Comparison of ENCODE assay signal across 8 mouse cellular contexts in genomic region chr2:72674229-72674628, GRCm38 (mm10).
DNase-seq lines count a peak whose midpoint lies in the region; ATAC-seq lines count a peak whose summit lies in the region.

No protein-coding gene starts in this region.

- H3K4me2 ChIP-seq in hindbrain, embryonic 11.5 days (replicated peaks; ENCODE audit: low read depth, low read length): no peak overlapping the region
- no peak overlapping the region for H3K4me2 ChIP-seq in hindbrain, embryonic 12.5 days (replicated peaks)
- no peak overlapping the region for H3K4me2 ChIP-seq in lung, embryonic 16.5 days (ENCODE audit: low read depth, low read length)

- no peaks in the 10 kb centered on the region for H3K4me1 ChIP-seq in hindbrain, embryonic 11.5 days (replicated peaks; ENCODE audit: control insufficient read depth, insufficient read depth, low read length)
- H3K4me1 ChIP-seq in hindbrain, embryonic 12.5 days: peaks cover 14% of the 10 kb centered on the region
- peaks cover 4% of the 10 kb centered on the region; the same call in 1 of the 2 replicates for H3K4me1 ChIP-seq in lung, embryonic 16.5 days (replicated peaks; ENCODE audit: control insufficient read depth, insufficient read depth, low read length)

- no peaks in the 10 kb centered on the region for H3K9me3 ChIP-seq in hindbrain, embryonic 11.5 days (ENCODE audit: control insufficient read depth, low read length)
- H3K9me3 ChIP-seq in hindbrain, embryonic 12.5 days (replicated peaks): no peaks in the 10 kb centered on the region
- no peaks in the 10 kb centered on the region for H3K9me3 ChIP-seq in lung, embryonic 16.5 days (ENCODE audit: control insufficient read depth, low read length)

- H3K4me3 ChIP-seq in hindbrain, embryonic 11.5 days (ENCODE audit: low read depth, low read length): no peak overlapping the region
- H3K4me3 ChIP-seq in hindbrain, embryonic 12.5 days: no peak overlapping the region
- H3K4me3 ChIP-seq in lung, embryonic 16.5 days (ENCODE audit: low read length): no peak overlapping the region

- DNase-seq in hindbrain, embryonic 11.5 days (ENCODE audit: low spot score): peak; percentile 25
- peak; percentile 40 for DNase-seq in brain, embryonic 18.5 days (ENCODE audit: low read depth, low spot score)
- peak; percentile 28 for DNase-seq in heart, adult 8-10 months (ENCODE audit: low spot score)
- DNase-seq in skeletal muscle tissue, adult 2 months (ENCODE audit: low read depth, low spot score): peak; percentile 59
- DNase-seq in cerebellum, adult 11-12 months: no peak
- DNase-seq in cerebellum, postnatal 4 days (ENCODE audit: low spot score in 2 of 2): no peak

- peaks cover 4% of the 10 kb centered on the region; the same call in 1 of the 2 replicates for H3K27me3 ChIP-seq in hindbrain, embryonic 11.5 days (ENCODE audit: control insufficient read depth, insufficient read depth, low read length)
- peaks cover 43% of the 10 kb centered on the region for H3K27me3 ChIP-seq in hindbrain, embryonic 12.5 days
- H3K27me3 ChIP-seq in lung, embryonic 16.5 days (ENCODE audit: control insufficient read depth, insufficient read depth, low read depth, low read length): no peaks in the 10 kb centered on the region; the same call in 1 of the 2 replicates

- no peaks in the 10 kb centered on the region for H3K36me3 ChIP-seq in hindbrain, embryonic 11.5 days (ENCODE audit: control insufficient read depth, insufficient read depth, low read length)
- no peaks in the 10 kb centered on the region for H3K36me3 ChIP-seq in hindbrain, embryonic 12.5 days
- H3K36me3 ChIP-seq in lung, embryonic 16.5 days (ENCODE audit: control insufficient read depth, insufficient read depth, low read length): no peaks in the 10 kb centered on the region

- H3K9ac ChIP-seq in hindbrain, embryonic 11.5 days (ENCODE audit: low read depth, low read length): no peak overlapping the region
- no peak overlapping the region for H3K9ac ChIP-seq in hindbrain, embryonic 12.5 days
- no peak overlapping the region for H3K9ac ChIP-seq in lung, embryonic 16.5 days (ENCODE audit: low read length)

- ATAC-seq in hindbrain, embryonic 11.5 days (ENCODE audit: low FRiP score): no peak
- ATAC-seq in hindbrain, embryonic 12.5 days (ENCODE audit: low FRiP score): no peak
- peak; percentile 96 for ATAC-seq in lung, embryonic 16.5 days (ENCODE audit: low read depth)

- 3% methylated on average over 4 of the region's 4 CpGs for WGBS in hindbrain, embryonic 11.5 days
- 8% methylated on average over 4 of the region's 4 CpGs for WGBS in hindbrain, embryonic 12.5 days
- WGBS in lung, embryonic 16.5 days: 19% methylated on average over 4 of the region's 4 CpGs

- no peak overlapping the region for H3K27ac ChIP-seq in hindbrain, embryonic 11.5 days (ENCODE audit: low read depth, low read length)
- H3K27ac ChIP-seq in hindbrain, embryonic 12.5 days: no peak overlapping the region
- 0 out of 2 replicates have a peak overlapping the region, but pooled peaks have one; percentile 21 for H3K27ac ChIP-seq in lung, embryonic 16.5 days (ENCODE audit: low read length)

Comparison
In these comparisons a context has a peak if more than half of its experiments do, and no peak if none do; other contexts are left out.
1. DNase-seq: peak in hindbrain, embryonic 11.5 days (single experiment), brain, embryonic 18.5 days (single experiment), heart, adult 8-10 months (single experiment) and skeletal muscle tissue, adult 2 months (single experiment); none in cerebellum, adult 11-12 months (single experiment) and cerebellum, postnatal 4 days (0 of 2).